Mouse (Mus musculus): ENCODE measurements around the gene Lcn10. TPM values are rescaled to one million over a fixed set of nuclear protein-coding genes. Genes with fewer than 3 reads are reported as not detected.
"Not testable (repeated sequence)": the region's sequence is repeated elsewhere in the genome, so short reads cannot be mapped to it uniquely, and the experiment has no call there.

Lcn10 gene
- polyA plus RNA-seq, 1 experiment: not detected

- TF ChIP-seq CTCF (IDR thresholded peaks at IDR 0.05; ENCODE audit: borderline replicate concordance, extremely low read depth, insufficient read depth, insufficient read length) (no peak), POLR2A (IDR thresholded peaks at IDR 0.05; ENCODE audit: borderline replicate concordance, extremely low read depth, insufficient read depth, insufficient read length, poor library complexity, severe bottlenecking) (no peak)
These were observed 18.4 kb upstream of the Lcn10 start for GRCm38 (mm10) chr2:25664125-25664524.

GRCm38 (mm10) chr2:25666516-25666915 lies 16.0 kb upstream of the Lcn10 start:
- no peak for DNase-seq (ENCODE audit: low read depth)
- TF ChIP-seq CTCF (IDR thresholded peaks at IDR 0.05; ENCODE audit: borderline replicate concordance, extremely low read depth, insufficient read depth, insufficient read length) (no peak), POLR2A (IDR thresholded peaks at IDR 0.05; ENCODE audit: borderline replicate concordance, extremely low read depth, insufficient read depth, insufficient read length, poor library complexity, severe bottlenecking) (no peak)

More at GRCm38 (mm10) chr2:25664125-25664524, 18.4 kb upstream of the Lcn10 start:
- no peak for DNase-seq (ENCODE audit: low read depth)

- no peak for DNase-seq (ENCODE audit: low read depth)
These were observed 6.0 kb upstream of the Lcn10 start, which contains the start of gene Lcn6 for GRCm38 (mm10) chr2:25676486-25676885. Gene Lcn6 (plus strand): TSS chr2:25676786.

GRCm38 (mm10) chr2:25679559-25679958 lies 3.0 kb upstream of the Lcn10 start:
- DNase-seq (ENCODE audit: low read depth): no peak
- no peak for TF ChIP-seq POLR2A (IDR thresholded peaks at IDR 0.05; ENCODE audit: borderline replicate concordance, extremely low read depth, insufficient read depth, insufficient read length, poor library complexity, severe bottlenecking)
- TF ChIP-seq CTCF (IDR thresholded peaks at IDR 0.05; ENCODE audit: borderline replicate concordance, extremely low read depth, insufficient read depth, insufficient read length): no peak

More at GRCm38 (mm10) chr2:25676486-25676885, 6.0 kb upstream of the Lcn10 start, which contains the start of gene Lcn6:
- TF ChIP-seq POLR2A (IDR thresholded peaks at IDR 0.05; ENCODE audit: borderline replicate concordance, extremely low read depth, insufficient read depth, insufficient read length, poor library complexity, severe bottlenecking): no peak
- TF ChIP-seq CTCF (IDR thresholded peaks at IDR 0.05; ENCODE audit: borderline replicate concordance, extremely low read depth, insufficient read depth, insufficient read length): no peak

GRCm38 (mm10) chr2:25686941-25687340 lies 4.4 kb downstream of the Lcn10 start:
- no peak for DNase-seq (ENCODE audit: low read depth)
- TF ChIP-seq POLR2A (IDR thresholded peaks at IDR 0.05; ENCODE audit: borderline replicate concordance, extremely low read depth, insufficient read depth, insufficient read length, poor library complexity, severe bottlenecking) (no peak), CTCF (IDR thresholded peaks at IDR 0.05; ENCODE audit: borderline replicate concordance, extremely low read depth, insufficient read depth, insufficient read length) (no peak)

- peak; percentile 56 for DNase-seq (ENCODE audit: low read depth)
- TF ChIP-seq CTCF (IDR thresholded peaks at IDR 0.05; ENCODE audit: borderline replicate concordance, extremely low read depth, insufficient read depth, insufficient read length) (peak; percentile 77), POLR2A (IDR thresholded peaks at IDR 0.05; ENCODE audit: borderline replicate concordance, extremely low read depth, insufficient read depth, insufficient read length, poor library complexity, severe bottlenecking) (no peak)
These were observed 12.1 kb downstream of the Lcn10 start for GRCm38 (mm10) chr2:25694605-25695004.

- no peak for DNase-seq (ENCODE audit: low read depth)
- TF ChIP-seq CTCF (IDR thresholded peaks at IDR 0.05; ENCODE audit: borderline replicate concordance, extremely low read depth, insufficient read depth, insufficient read length) (no peak), POLR2A (IDR thresholded peaks at IDR 0.05; ENCODE audit: borderline replicate concordance, extremely low read depth, insufficient read depth, insufficient read length, poor library complexity, severe bottlenecking) (no peak)
These were observed 14.4 kb downstream of the Lcn10 start for GRCm38 (mm10) chr2:25696951-25697350.

GRCm38 (mm10) chr2:25698696-25699095 lies 16.2 kb downstream of the Lcn10 start:
- TF ChIP-seq POLR2A (IDR thresholded peaks at IDR 0.05; ENCODE audit: borderline replicate concordance, extremely low read depth, insufficient read depth, insufficient read length, poor library complexity, severe bottlenecking) (no peak), CTCF (IDR thresholded peaks at IDR 0.05; ENCODE audit: borderline replicate concordance, extremely low read depth, insufficient read depth, insufficient read length) (no peak)
- DNase-seq (ENCODE audit: low read depth): no peak

GRCm38 (mm10) chr2:25699743-25700142 lies 17.2 kb downstream of the Lcn10 start, which contains the start of gene Obp2a:
Gene Obp2a (plus strand): TSS chr2:25700043.
- not testable (repeated sequence) for DNase-seq (ENCODE audit: low read depth)

- TF ChIP-seq POLR2A (IDR thresholded peaks at IDR 0.05; ENCODE audit: borderline replicate concordance, extremely low read depth, insufficient read depth, insufficient read length, poor library complexity, severe bottlenecking) (no peak), CTCF (IDR thresholded peaks at IDR 0.05; ENCODE audit: borderline replicate concordance, extremely low read depth, insufficient read depth, insufficient read length) (no peak)
- DNase-seq (ENCODE audit: low read depth): no peak
These were observed 18.5 kb downstream of the Lcn10 start for GRCm38 (mm10) chr2:25701001-25701400.

GRCm38 (mm10) chr2:25703706-25704105 lies 21.2 kb downstream of the Lcn10 start:
- no peak for TF ChIP-seq POLR2A (IDR thresholded peaks at IDR 0.05; ENCODE audit: borderline replicate concordance, extremely low read depth, insufficient read depth, insufficient read length, poor library complexity, severe bottlenecking)
- no peak for TF ChIP-seq CTCF (IDR thresholded peaks at IDR 0.05; ENCODE audit: borderline replicate concordance, extremely low read depth, insufficient read depth, insufficient read length)
- DNase-seq (ENCODE audit: low read depth): no peak

GRCm38 (mm10) chr2:25706643-25707481 lies 24.3 kb downstream of the Lcn10 start, which contains the start of gene Bmyc:
Gene Bmyc (plus strand): TSS chr2:25706739.
- peak; percentile 65 for TF ChIP-seq CTCF (IDR thresholded peaks at IDR 0.05; ENCODE audit: borderline replicate concordance, extremely low read depth, insufficient read depth, insufficient read length)
- peak; percentile 48; the same call in 1 of the 2 replicates for TF ChIP-seq POLR2A (IDR thresholded peaks at IDR 0.05; ENCODE audit: borderline replicate concordance, extremely low read depth, insufficient read depth, insufficient read length, poor library complexity, severe bottlenecking)
- peak; percentile 97 for DNase-seq (ENCODE audit: low read depth)

All from brain, embryonic 14.5 days (tissue).